Mouse (Mus musculus) midbrain, embryonic 11.5 days (tissue): ENCODE measurements around the gene Ankrd27. TPM values are rescaled to one million over a fixed set of nuclear protein-coding genes. Genes with fewer than 3 reads are reported as not detected.

Source experiments
- ATAC-seq: fragments of 200-750 bp; cut with Nextera tagmentation; 2 replicates; pipeline ENCODE4 v1.8.0; 2017; ENCODE audit warnings: moderate TSS enrichment, moderate library complexity; ENCODE audit not compliant: low FRiP score
- DNase-seq: peaks from one replicate; pipeline ENCODE4 v3.0.0; 2015; ENCODE audit warnings: low spot score; ENCODE audit errors: missing footprints
- H3K27ac ChIP-seq: fragments of 300-500 bp; sonication (generic); 2 replicates; pipeline ENCODE4 v1.5.1; 2014; ENCODE audit warnings: low read depth, low read length
- H3K27me3 ChIP-seq: fragments of 300-500 bp; sonication (generic); 2 replicates; pipeline ENCODE4 v1.6.1; 2014; ENCODE audit warnings: mild to moderate bottlenecking, low read length, moderate library complexity, mixed read lengths; ENCODE audit not compliant: control insufficient read depth, insufficient read depth
- H3K36me3 ChIP-seq: fragments of 300-500 bp; sonication (generic); 2 replicates; pipeline ENCODE4 v1.6.1; 2014; ENCODE audit warnings: mild to moderate bottlenecking, low read length, moderate library complexity, mixed read lengths; ENCODE audit not compliant: control insufficient read depth, insufficient read depth
- H3K4me1 ChIP-seq: fragments of 300-500 bp; sonication (generic); 2 replicates; pipeline ENCODE4 v1.6.1; 2014; ENCODE audit warnings: low read length; ENCODE audit not compliant: control insufficient read depth, insufficient read depth
- H3K4me2 ChIP-seq: fragments of 300-500 bp; sonication (generic); 2 replicates; pipeline ENCODE4 v1.6.1; 2014; ENCODE audit warnings: mild to moderate bottlenecking, moderate library complexity
- H3K4me3 ChIP-seq: fragments of 300-500 bp; sonication (generic); 2 replicates; pipeline ENCODE4 v1.5.1; 2014; ENCODE audit warnings: low read depth, low read length
- H3K9ac ChIP-seq: fragments of 300-500 bp; sonication (generic); 2 replicates; pipeline ENCODE4 v1.6.1; 2014; ENCODE audit warnings: low read length
- H3K9me3 ChIP-seq: fragments of 300-500 bp; sonication (generic); 2 replicates; pipeline ENCODE4 v1.6.1; 2016; ENCODE audit warnings: low read length; ENCODE audit not compliant: control insufficient read depth
- WGBS: fragments of 180-500 bp; shearing (Covaris S2); extraction: QIAGEN DNeasy Blood & Tissue Kit; methylation state at CpG from one replicate; pipeline ENCODE4 v1.1.7; 2014; 5-methylcytosine and 5-hydroxymethylcytosine counted together
- polyA plus RNA-seq: library from polyadenylated mRNA; unstranded; fragments of >200 nt; fragmentation: Nextera tagmentation; extraction: Ambion mirVana; gene quantifications from 2 replicates; pipeline ENCODE4 v1.2.1, GENCODE M21; 2014

Ankrd27 gene
- polyA plus RNA-seq, 1 experiment from 2014 or later, result 31.0 TPM

- 11% methylated on average over 34 of the region's 34 CpGs for WGBS
Measured at GRCm38 (mm10) chr7:35646317-35647081, 60.5 kb downstream of the Ankrd27 start.

DNA sequence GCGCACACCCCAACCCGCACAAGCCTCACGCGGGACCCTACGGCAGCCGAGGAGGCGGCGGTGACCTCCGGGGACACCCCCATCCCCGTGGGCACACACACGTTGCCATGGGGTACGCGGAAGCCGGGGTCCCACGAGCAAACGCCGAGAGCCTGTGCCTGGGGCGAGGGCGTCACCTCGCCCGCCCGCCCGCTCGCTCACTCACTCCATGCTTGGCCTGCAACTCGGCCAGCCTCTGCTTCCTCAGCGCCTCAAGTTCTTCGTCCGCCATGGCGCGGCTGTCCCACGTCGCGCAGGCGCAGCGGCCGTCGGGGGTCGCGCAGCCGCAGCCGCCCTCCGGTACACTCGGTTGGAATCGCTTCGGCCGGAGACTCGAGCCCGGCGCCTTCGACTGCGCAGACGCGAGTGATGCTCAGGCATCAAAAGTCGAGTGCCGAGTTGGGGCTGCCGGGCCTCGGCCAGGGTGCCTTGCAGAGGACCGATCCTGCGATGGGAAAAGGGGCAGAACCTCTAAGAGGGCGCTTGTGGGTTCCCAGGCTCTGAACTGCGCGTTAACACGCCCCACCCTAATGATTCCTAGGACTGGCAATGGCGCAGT is 61.2 kb downstream of the Ankrd27 start, which contains the start of gene Pdcd5:
Gene Pdcd5 (minus strand): TSS at position 421 of the 598 bp plus-strand sequence.
- under 1% methylated on average over 64 of the region's 64 CpGs for WGBS
- Histone ChIP-seq H3K36me3 (peaks cover 8% of the 10 kb centered on the region; the same call in 1 of the 2 replicates), H3K4me2 (peak within 1 kb of the TSS; percentile 62), H3K4me3 (peak within 1 kb of the TSS; percentile 92), H3K27me3 (no peaks in the 10 kb centered on the region), H3K4me1 (0 out of 2 replicates have a peak, but pooled peaks cover 2% of the 10 kb centered on the region), H3K27ac (peak within 1 kb of the TSS; percentile 59; the same call in 1 of the 2 replicates), H3K9ac (peak within 1 kb of the TSS; percentile 88), H3K9me3 (no peaks in the 10 kb centered on the region; the same call in 1 of the 2 replicates)
- DNase-seq (peak; percentile 100), ATAC-seq (peak; percentile 93)

More at GRCm38 (mm10) chr7:35646317-35647081, 60.5 kb downstream of the Ankrd27 start:
- Histone ChIP-seq H3K4me2 (peak overlapping the region; percentile 62), H3K9ac (peak overlapping the region; percentile 88), H3K36me3 (peaks cover 10% of the 10 kb centered on the region; the same call in 1 of the 2 replicates), H3K4me3 (peak overlapping the region; percentile 92), H3K27me3 (no peaks in the 10 kb centered on the region), H3K4me1 (0 out of 2 replicates have a peak, but pooled peaks cover 2% of the 10 kb centered on the region), H3K9me3 (no peaks in the 10 kb centered on the region), H3K27ac (peak overlapping the region; percentile 59; the same call in 1 of the 2 replicates)
- peak; percentile 62 for ATAC-seq
- peak; percentile 94 for DNase-seq

DNA sequence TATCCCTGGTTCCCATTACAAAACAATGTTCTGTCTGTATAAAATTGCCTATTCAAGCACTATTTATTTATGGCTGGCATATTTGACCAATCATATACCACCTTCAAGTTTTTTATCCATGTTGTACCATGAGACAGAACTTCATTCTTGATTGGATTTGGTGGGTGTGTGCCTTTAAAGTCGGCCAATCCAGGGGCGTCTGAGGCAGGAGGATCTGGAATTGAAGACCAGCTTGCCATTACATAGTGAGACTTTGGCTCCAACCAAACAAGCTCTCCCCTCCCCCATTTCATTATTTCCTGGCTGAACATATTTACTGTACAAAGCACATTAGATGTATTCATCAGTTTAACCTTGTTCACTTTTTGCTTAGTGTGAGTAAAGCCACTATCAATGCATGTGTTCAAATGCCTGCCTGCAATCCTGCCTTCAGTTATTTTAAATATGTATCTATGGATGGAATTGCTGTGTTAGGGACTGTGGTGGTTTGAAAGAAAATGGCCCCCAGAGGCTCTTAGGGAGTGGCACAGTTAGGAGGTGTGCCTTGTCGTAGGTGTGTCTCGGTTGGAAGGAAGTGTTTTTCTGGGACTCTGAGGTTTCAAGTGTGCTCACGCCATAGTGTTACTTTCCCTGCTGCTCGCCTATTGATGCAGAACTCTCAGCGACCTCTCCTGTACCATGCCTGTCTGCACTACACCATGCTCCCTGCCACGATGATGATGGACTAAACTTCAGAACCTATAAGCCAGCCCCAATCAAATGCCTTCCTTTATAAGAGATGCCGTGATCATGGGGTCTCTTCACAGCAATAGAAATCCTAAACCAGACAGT is 62.4 kb downstream of the Ankrd27 start:
- H3K4me1 ChIP-seq, result 0 out of 2 replicates have a peak, but pooled peaks cover 2% of the 10 kb centered on the region
- no peaks in the 10 kb centered on the region; the same call in 1 of the 2 replicates for H3K9me3 ChIP-seq
- H3K27me3 ChIP-seq, result no peaks in the 10 kb centered on the region
- DNase-seq, result no peak
- no peak for ATAC-seq
- H3K9ac ChIP-seq, result no peak overlapping the region
- no peak overlapping the region for H3K4me3 ChIP-seq
- no peak overlapping the region for H3K27ac ChIP-seq
- peaks cover 8% of the 10 kb centered on the region; the same call in 1 of the 2 replicates for H3K36me3 ChIP-seq
- 73% methylated on average over 9 of the region's 9 CpGs for WGBS
- no peak overlapping the region for H3K4me2 ChIP-seq

DNA sequence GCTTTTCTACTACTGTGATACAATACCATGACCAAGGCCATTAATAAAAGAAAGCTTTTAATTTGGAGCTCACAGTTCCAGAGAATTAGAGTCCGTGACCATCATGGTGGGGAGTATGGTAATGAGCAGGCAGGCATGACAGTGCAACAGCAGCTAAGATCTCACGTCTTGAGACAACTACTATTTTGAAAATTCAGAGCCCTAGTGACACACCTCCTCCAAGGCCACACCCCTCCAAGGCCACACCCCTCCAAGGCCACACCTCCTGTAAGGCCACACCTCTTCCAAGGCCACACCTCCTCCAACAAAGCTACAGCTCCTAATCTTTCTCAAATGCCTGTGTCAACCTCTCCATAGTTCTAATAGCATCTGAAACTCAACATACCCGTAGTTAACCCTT is 63.0 kb downstream of the Ankrd27 start:
- Histone ChIP-seq H3K27ac (no peak overlapping the region), H3K9ac (no peak overlapping the region), H3K27me3 (no peaks in the 10 kb centered on the region), H3K36me3 (0 out of 2 replicates have a peak, but pooled peaks cover 5% of the 10 kb centered on the region), H3K4me3 (no peak overlapping the region), H3K4me2 (no peak overlapping the region), H3K9me3 (no peaks in the 10 kb centered on the region; the same call in 1 of the 2 replicates), H3K4me1 (0 out of 2 replicates have a peak, but pooled peaks cover 2% of the 10 kb centered on the region)
- ATAC-seq, result no peak
- WGBS, result 49% methylated on average over 3 of the region's 3 CpGs
- DNase-seq, result no peak

DNA sequence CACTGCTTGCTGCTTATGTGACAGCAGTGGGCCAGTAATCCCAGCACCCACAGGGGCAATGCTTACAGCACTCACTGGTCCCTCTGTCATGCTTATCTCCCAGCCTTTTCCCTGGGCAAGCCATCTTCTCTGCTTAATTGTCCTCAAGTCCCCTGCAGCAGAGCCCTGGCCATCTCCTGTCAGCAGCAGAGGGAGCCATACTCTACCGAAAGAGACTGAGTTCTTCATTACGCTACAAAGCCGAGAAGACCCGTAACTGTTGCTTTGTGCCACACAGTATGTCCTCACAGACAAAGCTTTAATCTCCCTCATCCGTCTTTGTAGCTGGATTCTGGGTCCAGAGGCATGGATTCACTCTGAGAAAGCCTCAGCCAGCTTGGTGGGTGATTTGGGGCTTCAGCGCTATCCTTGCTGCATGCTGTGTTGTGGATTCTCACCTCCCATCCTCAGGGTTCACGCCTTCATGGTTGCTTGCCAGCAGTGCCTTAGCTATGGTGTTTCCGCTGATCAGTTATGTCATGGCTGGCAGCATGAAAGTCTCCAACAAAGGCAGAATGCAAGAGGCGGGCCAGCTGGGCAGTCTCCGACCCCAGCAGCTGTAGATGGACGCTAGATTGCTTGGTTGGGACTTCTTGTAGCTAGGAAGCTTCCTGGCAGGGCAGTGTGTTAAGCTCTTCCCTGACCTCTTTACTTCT is 64.8 kb downstream of the Ankrd27 start:
- Histone ChIP-seq H3K27ac (no peak overlapping the region), H3K4me2 (no peak overlapping the region), H3K36me3 (no peaks in the 10 kb centered on the region), H3K4me3 (no peak overlapping the region), H3K9ac (no peak overlapping the region), H3K27me3 (no peaks in the 10 kb centered on the region), H3K9me3 (no peaks in the 10 kb centered on the region; the same call in 1 of the 2 replicates), H3K4me1 (0 out of 2 replicates have a peak, but pooled peaks cover 2% of the 10 kb centered on the region)
- DNase-seq (no peak), ATAC-seq (no peak)
- 77% methylated on average over 11 of the region's 11 CpGs for WGBS

- Histone ChIP-seq H3K9me3 (no peaks in the 10 kb centered on the region; the same call in 1 of the 2 replicates), H3K27ac (no peak overlapping the region), H3K4me3 (no peak overlapping the region), H3K36me3 (no peaks in the 10 kb centered on the region), H3K4me1 (no peaks in the 10 kb centered on the region), H3K27me3 (no peaks in the 10 kb centered on the region), H3K9ac (no peak overlapping the region), H3K4me2 (no peak overlapping the region)
- no peak for ATAC-seq
- no peak for DNase-seq
- WGBS, result 81% methylated on average over 10 of the region's 10 CpGs
Measured at GRCm38 (mm10) chr7:35651583-35652270, 65.7 kb downstream of the Ankrd27 start.

GRCm38 (mm10) chr7:35657829-35658228 is 71.8 kb downstream of the Ankrd27 start:
- no peak overlapping the region for H3K27ac ChIP-seq
- no peaks in the 10 kb centered on the region for H3K36me3 ChIP-seq
- no peak overlapping the region for H3K4me3 ChIP-seq
- peaks cover 2% of the 10 kb centered on the region; the same call in 1 of the 2 replicates for H3K9me3 ChIP-seq
- no peak overlapping the region for H3K4me2 ChIP-seq
- ATAC-seq (no peak), DNase-seq (no peak)
- H3K27me3 ChIP-seq, result no peaks in the 10 kb centered on the region
- H3K4me1 ChIP-seq, result no peaks in the 10 kb centered on the region
- WGBS, result 41% methylated on average over 6 of the region's 6 CpGs
- no peak overlapping the region for H3K9ac ChIP-seq

- WGBS, result 56% methylated on average over 3 of the region's 3 CpGs
- Histone ChIP-seq H3K4me3 (no peak overlapping the region), H3K27ac (no peak overlapping the region), H3K9ac (no peak overlapping the region), H3K4me2 (no peak overlapping the region), H3K27me3 (no peaks in the 10 kb centered on the region), H3K36me3 (no peaks in the 10 kb centered on the region), H3K9me3 (peaks cover 2% of the 10 kb centered on the region; the same call in 1 of the 2 replicates), H3K4me1 (peaks cover 6% of the 10 kb centered on the region; the same call in 1 of the 2 replicates)
- no peak for DNase-seq
- ATAC-seq, result no peak
Measured at GRCm38 (mm10) chr7:35659173-35659572, 73.1 kb downstream of the Ankrd27 start.
